Mouse (Mus musculus) layer of hippocampus, adult 18-20 months (tissue): ENCODE results near the gene Lcn9. TPM values are rescaled to one million over a fixed set of nuclear protein-coding genes. Genes with fewer than 3 reads are reported as not detected.
A peak's percentile ranks its signal among the peaks of the same experiment; 100 is the strongest.
"Not testable (repeated sequence)": the region's sequence is repeated elsewhere in the genome, so short reads cannot be mapped to it uniquely, and the experiment has no call there.

ENCODE experiments used
- DNase-seq, 2 experiments: peaks; one replicate each; pipeline ENCODE4 v3.0.0; 2022; ENCODE audit warnings: low spot score in 2 of 2
- long read RNA-seq: library from polyadenylated mRNA; stranded (forward); transcript quantifications from one replicate; pipeline ENCODE4 v2.0.0, GENCODE M21; 2021
- total RNA-seq, 2 experiments: library from RNA; stranded (reverse); gene quantifications; 2 replicates each; pipeline ENCODE4 v1.2.3; 2021

Gene Lcn9
- total RNA-seq, result not detected
- long read RNA-seq, result 0 reads

- peak in 1 of 2 experiments; percentile 26 for DNase-seq
Observed at GRCm38 (mm10) chr2:25822806-25823205, at the start of gene Lcn9. Gene Lcn9 (plus strand): TSS chr2:25823153.

GRCm38 (mm10) chr2:25773507-25773906 is 49.4 kb upstream of the Lcn9 start:
- DNase-seq, result no peak

GRCm38 (mm10) chr2:25774640-25775039 is 48.3 kb upstream of the Lcn9 start:
- no peak for DNase-seq

- DNase-seq, result no peak
Observed at GRCm38 (mm10) chr2:25775991-25776390, 47.0 kb upstream of the Lcn9 start.

GRCm38 (mm10) chr2:25776717-25777116 is 46.2 kb upstream of the Lcn9 start, which contains the start of gene Lcn11:
Gene Lcn11 (plus strand): TSS chr2:25777017.
- no peak for DNase-seq

GRCm38 (mm10) chr2:25779076-25779475 is 43.9 kb upstream of the Lcn9 start:
- peak in 1 of 2 experiments; percentile 20 for DNase-seq

GRCm38 (mm10) chr2:25780921-25781320 is 42.0 kb upstream of the Lcn9 start:
- DNase-seq, result no peak

GRCm38 (mm10) chr2:25781957-25782356 is 41.0 kb upstream of the Lcn9 start, which contains the start of gene Gm13539:
Gene Gm13539 (plus strand): TSS chr2:25782257.
- DNase-seq, result no peak

GRCm38 (mm10) chr2:25785573-25786322 is 37.2 kb upstream of the Lcn9 start:
- no peak for DNase-seq

GRCm38 (mm10) chr2:25789092-25789491 is 33.9 kb upstream of the Lcn9 start:
- DNase-seq, result no peak

- DNase-seq, result no peak
Observed at GRCm38 (mm10) chr2:25797635-25798034, 25.3 kb upstream of the Lcn9 start.

- no peak for DNase-seq
Observed at GRCm38 (mm10) chr2:25798065-25798464, 24.9 kb upstream of the Lcn9 start.

GRCm38 (mm10) chr2:25811711-25812110 is 11.2 kb upstream of the Lcn9 start:
- DNase-seq, result no peak

- DNase-seq, result no peak
Observed at GRCm38 (mm10) chr2:25813364-25813763, 9.6 kb upstream of the Lcn9 start.

GRCm38 (mm10) chr2:25815748-25816147 is 7.2 kb upstream of the Lcn9 start, which contains the start of gene Glt6d1:
Gene Glt6d1 (minus strand): TSS chr2:25815848.
- DNase-seq, result not testable (repeated sequence)

GRCm38 (mm10) chr2:25824751-25825150 is 1.8 kb downstream of the Lcn9 start:
- DNase-seq, result no peak

- DNase-seq, result no peak
Observed at GRCm38 (mm10) chr2:25828344-25828947, 5.5 kb downstream of the Lcn9 start.

- DNase-seq, result no peak
Observed at GRCm38 (mm10) chr2:25830786-25831185, 7.8 kb downstream of the Lcn9 start.

GRCm38 (mm10) chr2:25836291-25836690 is 13.3 kb downstream of the Lcn9 start:
- peak; percentile 57 to 88 for DNase-seq

GRCm38 (mm10) chr2:25842161-25842560 is 19.2 kb downstream of the Lcn9 start:
- DNase-seq, result peak in 1 of 2 experiments; percentile 30

- DNase-seq, result peak in 1 of 2 experiments; percentile 64
Observed at GRCm38 (mm10) chr2:25842758-25843157, 19.8 kb downstream of the Lcn9 start.

- peak in 1 of 2 experiments; percentile 54 for DNase-seq
Observed at GRCm38 (mm10) chr2:25844097-25844496, 21.1 kb downstream of the Lcn9 start.
